Mouse (Mus musculus) hindbrain, postnatal 0 days (tissue): ENCODE results near the gene Best2. TPM values are rescaled to one million over a fixed set of nuclear protein-coding genes. Genes with fewer than 3 reads are reported as not detected.

Source experiments
- ATAC-seq: fragments of 200-750 bp; cut with Nextera tagmentation; 2 replicates; pipeline ENCODE4 v1.8.0; 2017; ENCODE audit warnings: mild to moderate bottlenecking, moderate TSS enrichment, moderate library complexity
- DNase-seq: peaks from one replicate; pipeline ENCODE4 v3.0.0-alpha.2; 2015; ENCODE audit warnings: low spot score
- H3K27ac ChIP-seq: fragments of 300-500 bp; sonication (generic); 2 replicates; pipeline ENCODE4 v1.5.1; 2014; ENCODE audit warnings: mild to moderate bottlenecking
- H3K27me3 ChIP-seq: fragments of 300-500 bp; sonication (generic); 2 replicates; pipeline ENCODE4 v1.6.1; 2014; ENCODE audit warnings: low read length, mixed read lengths; ENCODE audit not compliant: insufficient read depth
- H3K36me3 ChIP-seq: fragments of 300-500 bp; sonication (generic); 2 replicates; pipeline ENCODE4 v1.6.1; 2014; ENCODE audit warnings: low read length, mixed read lengths; ENCODE audit not compliant: insufficient read depth
- H3K4me1 ChIP-seq: fragments of 300-500 bp; sonication (generic); 2 replicates; pipeline ENCODE4 v1.6.1; 2014; ENCODE audit warnings: antibody characterized with exemption, low read length, mixed read lengths; ENCODE audit not compliant: insufficient read depth
- H3K4me2 ChIP-seq: fragments of 300-500 bp; sonication (generic); 2 replicates; pipeline ENCODE4 v1.6.1; 2014; ENCODE audit warnings: low read depth, mild to moderate bottlenecking, low read length, moderate library complexity, mixed read lengths
- H3K4me3 ChIP-seq: fragments of 300-500 bp; sonication (generic); 2 replicates; pipeline ENCODE4 v1.5.1; 2014; ENCODE audit warnings: low read length
- H3K9ac ChIP-seq: fragments of 300-500 bp; sonication (generic); replicated peaks from 2 replicates; pipeline ENCODE4 v1.6.1; 2014; ENCODE audit warnings: mild to moderate bottlenecking, low read length, moderate library complexity, mixed read lengths
- H3K9me3 ChIP-seq: fragments of 300-500 bp; sonication (generic); 2 replicates; pipeline ENCODE4 v1.6.1; 2016; ENCODE audit warnings: low read length, mixed read lengths
- CTCF ChIP-seq: IDR thresholded peaks from 2 replicates; pipeline ENCODE4 v1.5.1; 2016; ENCODE audit warnings: antibody characterized with exemption, control low read depth, low read depth
- WGBS: fragments of 180-500 bp; shearing (Covaris S2); extraction: QIAGEN DNeasy Blood & Tissue Kit; methylation state at CpG from one replicate; pipeline ENCODE4 v1.1.7; 2014; 5-methylcytosine and 5-hydroxymethylcytosine counted together
- polyA plus RNA-seq: library from polyadenylated mRNA; unstranded; fragments of >200 nt; fragmentation: Nextera tagmentation; extraction: Ambion mirVana; gene quantifications from 2 replicates; pipeline ENCODE4 v1.2.1, GENCODE M21; 2015
- total RNA-seq: library from RNA; depleted of rRNA; stranded (reverse); fragments of >200 nt; gene quantifications from 2 replicates; pipeline ENCODE4 v1.2.3, GENCODE M21; 2014

Best2 gene
- total and polyA plus RNA-seq, 2 experiments from 2014 or later = 0.26 TPM; not detected in 1

DNA sequence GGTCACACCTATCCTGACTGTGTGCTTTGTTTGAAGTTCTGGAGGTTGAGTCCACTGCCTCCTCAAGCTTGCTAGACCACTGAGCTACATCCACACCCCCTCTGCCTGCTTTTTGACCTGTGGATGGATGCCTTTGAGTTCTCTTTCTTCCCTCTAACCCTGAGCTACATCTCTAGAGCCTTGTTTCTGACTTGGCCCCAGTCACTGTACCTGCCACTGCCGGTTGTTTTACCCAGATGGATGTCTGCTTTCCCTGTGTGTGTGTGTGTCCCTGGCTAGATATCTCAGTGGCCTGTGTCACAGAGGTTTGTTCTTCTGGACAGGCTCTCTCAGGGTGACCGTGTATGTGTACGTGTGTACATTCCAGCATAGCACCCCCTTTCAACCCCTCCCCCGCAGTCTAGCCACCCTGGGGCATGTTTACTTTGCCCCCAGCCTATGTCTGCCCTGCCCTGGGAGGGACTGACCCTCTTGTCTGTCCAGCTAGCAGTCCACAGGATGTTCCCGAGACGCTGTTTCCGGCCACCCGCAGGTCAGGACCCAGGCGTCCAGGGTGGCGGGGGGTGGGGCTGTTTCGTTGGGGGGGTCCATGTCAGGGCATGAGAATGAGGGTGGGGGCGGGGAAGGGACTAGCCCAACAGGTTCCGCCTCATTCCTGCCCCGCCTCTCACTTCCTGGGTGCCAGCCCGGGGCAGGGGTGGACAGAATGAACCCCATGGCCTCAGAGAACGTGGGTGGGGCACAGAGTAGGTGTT is 29.9 kb downstream of the Best2 start:
- Histone ChIP-seq H3K9me3 (no peaks in the 10 kb centered on the region), H3K4me2 (peak overlapping the region; percentile 99), H3K9ac (peak overlapping the region; percentile 52), H3K27me3 (no peaks in the 10 kb centered on the region), H3K36me3 (no peaks in the 10 kb centered on the region), H3K4me1 (peaks cover 28% of the 10 kb centered on the region), H3K27ac (peak overlapping the region; percentile 75; the same call in 1 of the 2 replicates), H3K4me3 (peak overlapping the region; percentile 51; the same call in 1 of the 2 replicates)
- TF ChIP-seq CTCF = no peak
- ATAC-seq = no peak
- WGBS = 17% methylated on average over 16 of the region's 16 CpGs
- no peak for DNase-seq

DNA sequence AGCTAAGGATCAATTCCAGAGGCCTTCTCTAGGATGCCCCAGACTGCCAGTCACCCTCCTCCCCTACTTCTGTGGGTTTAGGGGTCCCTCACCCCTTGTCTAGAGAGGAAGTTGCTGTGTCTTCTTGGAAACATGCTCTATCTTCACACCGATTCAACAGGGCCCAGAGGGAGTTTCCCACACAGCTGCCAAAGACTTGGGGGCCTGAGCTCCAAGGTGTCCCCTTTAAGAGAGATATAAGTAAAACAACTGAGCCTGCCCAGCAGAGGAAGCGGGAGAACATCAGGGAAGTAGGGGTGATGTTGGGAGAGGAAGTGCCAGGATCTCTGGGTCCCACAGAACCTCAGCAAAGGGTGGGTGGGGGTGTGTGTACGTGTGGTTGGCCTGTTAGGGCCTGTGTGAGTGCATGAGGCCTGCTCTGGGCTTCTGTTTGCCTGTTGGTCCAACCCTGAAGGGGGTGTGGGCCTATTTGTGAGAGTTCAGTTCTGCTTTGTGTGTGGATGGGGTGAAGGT is 31.8 kb downstream of the Best2 start:
- Histone ChIP-seq H3K9me3 (no peaks in the 10 kb centered on the region), H3K9ac (no peak overlapping the region), H3K36me3 (no peaks in the 10 kb centered on the region), H3K27me3 (no peaks in the 10 kb centered on the region), H3K4me1 (peaks cover 40% of the 10 kb centered on the region), H3K4me2 (no peak overlapping the region), H3K27ac (no peak overlapping the region), H3K4me3 (no peak overlapping the region)
- TF ChIP-seq CTCF = no peak
- ATAC-seq = no peak
- DNase-seq = no peak
- WGBS = 77% methylated on average over 3 of the region's 3 CpGs

DNA sequence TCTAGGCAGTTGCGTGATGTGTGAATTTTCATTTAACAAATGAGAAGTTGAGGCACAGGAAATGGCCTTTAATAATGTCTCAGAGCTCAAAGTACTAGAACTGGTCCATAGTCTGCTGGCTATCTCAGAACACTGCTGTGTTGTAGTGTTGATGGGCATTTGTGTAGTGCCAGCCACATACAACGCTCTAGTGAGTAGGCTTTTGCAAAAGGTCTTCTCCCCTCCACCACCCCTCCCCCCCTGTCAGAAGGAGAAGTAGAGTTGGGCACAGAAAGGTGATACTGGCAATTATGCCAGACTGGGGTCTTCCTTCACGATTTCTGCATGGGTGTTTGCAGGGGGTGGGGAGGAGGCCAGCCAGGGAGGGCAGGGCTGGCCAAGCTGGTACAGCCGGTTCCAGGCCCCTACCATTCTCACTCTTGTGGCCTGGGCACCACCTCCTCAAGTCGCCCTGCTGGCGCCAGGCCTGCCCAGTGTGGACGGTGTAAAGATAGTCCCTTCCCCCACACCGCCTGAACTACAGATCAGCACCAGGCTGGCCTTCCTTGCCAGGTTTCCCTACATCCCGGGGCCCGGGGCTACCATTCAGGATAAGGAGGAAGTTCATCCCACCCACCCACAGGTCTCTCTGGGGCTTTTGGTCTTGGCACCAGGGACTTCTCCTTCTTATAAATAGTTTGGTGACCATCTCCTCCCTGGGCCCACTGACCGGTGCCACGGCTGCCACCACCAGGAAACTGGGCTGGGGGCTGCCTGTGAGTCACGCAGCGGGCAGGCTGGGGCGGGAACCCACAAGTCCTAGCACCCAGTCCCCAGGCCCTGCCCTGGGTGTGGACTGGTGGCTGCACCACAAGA is 32.5 kb downstream of the Best2 start:
- Histone ChIP-seq H3K27me3 (no peaks in the 10 kb centered on the region), H3K9me3 (no peaks in the 10 kb centered on the region), H3K4me1 (peaks cover 40% of the 10 kb centered on the region), H3K4me2 (no peak overlapping the region), H3K9ac (no peak overlapping the region), H3K36me3 (no peaks in the 10 kb centered on the region), H3K27ac (no peak overlapping the region), H3K4me3 (no peak overlapping the region)
- TF ChIP-seq CTCF = no peak
- WGBS = 77% methylated on average over 15 of the region's 15 CpGs
- DNase-seq = no peak
- no peak for ATAC-seq

- Histone ChIP-seq H3K4me2 (peak overlapping the region; percentile 98; the same call in 1 of the 2 replicates), H3K9me3 (no peaks in the 10 kb centered on the region), H3K4me1 (peaks cover 45% of the 10 kb centered on the region), H3K9ac (peak overlapping the region; percentile 43; the same call in 1 of the 2 replicates), H3K27ac (peak overlapping the region; percentile 48; the same call in 1 of the 2 replicates), H3K4me3 (no peak overlapping the region), H3K27me3 (no peaks in the 10 kb centered on the region), H3K36me3 (no peaks in the 10 kb centered on the region)
- TF ChIP-seq CTCF = no peak
- ATAC-seq (no peak), DNase-seq (peak; percentile 68)
- WGBS = 28% methylated on average over 11 of the region's 11 CpGs
These were observed 33.5 kb downstream of the Best2 start for GRCm38 (mm10) chr8:84980622-84981358.

DNA sequence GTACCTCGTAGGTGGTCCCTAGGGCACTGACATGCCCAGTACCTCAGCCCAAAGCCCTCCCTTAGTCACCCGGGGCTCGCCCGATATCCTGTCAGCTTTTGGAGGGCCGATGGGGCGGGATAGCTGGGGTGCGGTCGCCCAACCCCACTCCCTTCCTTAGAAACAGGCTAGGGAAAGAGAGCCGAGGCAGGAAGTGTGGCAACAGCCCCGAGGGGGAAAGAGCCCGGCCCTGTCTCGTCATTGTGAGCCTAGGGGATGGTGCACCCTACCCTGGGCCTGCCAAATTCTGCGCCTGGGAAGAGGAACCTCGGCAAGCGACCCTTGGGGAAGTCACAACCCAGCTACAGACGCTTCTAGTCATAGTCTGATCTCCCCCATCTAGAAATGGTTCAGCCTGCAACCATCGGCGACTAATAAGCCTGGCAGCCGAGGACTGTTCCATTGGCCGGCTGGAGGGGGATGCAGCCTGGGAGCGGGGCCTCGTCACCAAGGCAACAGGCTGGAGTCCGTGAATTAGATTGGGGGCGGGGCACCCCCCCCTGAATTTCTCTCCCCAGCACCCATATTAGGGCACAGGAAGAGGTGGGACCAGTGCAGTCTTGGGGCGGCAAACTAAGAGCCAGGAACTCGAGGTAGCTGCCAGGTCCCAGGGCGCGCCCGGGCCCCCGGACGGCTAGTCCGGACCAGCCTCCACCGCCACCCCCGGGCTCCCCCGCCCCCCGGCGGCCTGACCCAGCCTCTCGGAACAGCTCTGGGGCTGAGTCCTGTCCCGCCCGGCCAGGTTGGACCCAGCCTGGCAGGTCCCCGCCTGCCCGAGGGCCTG is 34.5 kb downstream of the Best2 start:
- Histone ChIP-seq H3K9ac (peak overlapping the region; percentile 47), H3K27me3 (no peaks in the 10 kb centered on the region), H3K4me3 (peak overlapping the region; percentile 29), H3K36me3 (no peaks in the 10 kb centered on the region), H3K4me2 (peak overlapping the region; percentile 98), H3K4me1 (peaks cover 36% of the 10 kb centered on the region), H3K27ac (peak overlapping the region; percentile 67; the same call in 1 of the 2 replicates), H3K9me3 (no peaks in the 10 kb centered on the region)
- WGBS = 4% methylated on average over 41 of the region's 42 CpGs
- ATAC-seq (peak; percentile 57), DNase-seq (peak; percentile 93)
- no peak for TF ChIP-seq CTCF
